Mouse (Mus musculus) spleen, adult 2 months (tissue): ENCODE results near the gene Clstn2.

Source experiments
- CTCF ChIP-seq: fragments of 200-500 bp; IDR thresholded peaks from 2 replicates; pipeline ENCODE4 v1.5.1; 2011; ENCODE audit warnings: mild to moderate bottlenecking, inconsistent platforms; ENCODE audit not compliant: insufficient read depth, insufficient read length, insufficient replicate concordance; ENCODE audit errors: extremely low read depth
- POLR2A ChIP-seq: fragments of 200-500 bp; IDR thresholded peaks from 2 replicates; pipeline ENCODE4 v1.6.1; 2011; ENCODE audit warnings: low read depth, low read length, inconsistent platforms

DNA sequence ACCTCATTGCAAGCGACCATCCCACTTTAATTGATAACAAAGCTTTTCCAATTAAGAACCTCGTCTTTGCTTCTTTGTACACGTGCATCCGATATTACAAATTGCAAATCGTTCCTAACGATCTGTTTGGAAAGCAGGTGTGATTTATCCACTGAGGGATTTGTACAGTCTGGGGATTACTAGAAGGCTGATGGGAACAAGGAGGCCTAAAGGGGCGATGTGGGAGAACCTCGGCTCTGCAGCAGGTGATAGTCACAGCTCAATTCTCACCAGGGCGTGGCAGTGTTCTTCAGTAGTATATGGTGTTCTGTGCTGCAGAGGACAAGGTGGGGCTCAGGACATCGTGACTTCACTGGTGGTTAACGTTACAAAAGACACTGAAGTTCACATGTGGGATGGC lies 9.9 kb downstream of the Clstn2 start:
- TF ChIP-seq POLR2A: no peak
- TF ChIP-seq CTCF: no peak
